In the genomic region with DNA sequence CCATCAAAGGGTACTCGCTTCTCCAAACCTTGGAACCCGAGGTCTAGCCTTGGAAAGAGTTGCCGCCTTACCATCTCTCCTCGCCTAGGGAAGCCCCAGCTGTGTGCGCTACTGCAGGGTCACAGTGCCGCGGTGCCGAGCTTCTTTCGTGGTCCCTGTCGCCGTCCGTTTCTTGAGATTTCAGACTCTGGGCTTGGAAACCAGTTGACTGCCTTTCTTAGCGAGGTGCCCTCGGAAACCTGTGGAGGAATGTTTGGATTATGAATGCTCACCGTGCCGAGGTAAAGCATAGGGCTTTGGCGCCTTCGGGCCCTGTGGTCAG, we compare ENCODE assay signal across 10 mouse cellular contexts. TPM values are rescaled to one million over a fixed set of nuclear protein-coding genes. Genes with fewer than 3 reads are reported as not detected.
A peak's percentile ranks its signal among the peaks of the same experiment; 100 is the strongest.
DNase-seq lines count a peak whose midpoint lies in the region; ATAC-seq and TF ChIP-seq lines count a peak whose summit lies in the region.
"Had no signal": no experiment of that assay in that cellular context is flagged by ENCODE, and none has a peak within 500 bp of the region (broad histone marks: within the 10 kb centered on the region; RNA-seq: fewer than 3 reads in every experiment).

No protein-coding gene starts in this region.

- H3K9me3 ChIP-seq in heart, embryonic 11.5 days (replicated peaks; ENCODE audit: control insufficient read depth, low read length), result no peaks in the 10 kb centered on the region
- no peaks in the 10 kb centered on the region for H3K9me3 ChIP-seq in ES-E14 (ENCODE audit: control insufficient read depth, insufficient read depth, low read depth, low read length)
- H3K9me3 ChIP-seq in hindbrain, embryonic 10.5 days, result no peaks in the 10 kb centered on the region
- H3K9me3 ChIP-seq in liver, postnatal 0 days (ENCODE audit: low read length), result no peaks in the 10 kb centered on the region

- H3K4me3 ChIP-seq in heart, embryonic 11.5 days (ENCODE audit: low read depth, low read length), result peak overlapping the region; percentile 90
- H3K4me3 ChIP-seq in ES-E14 (ENCODE audit: insufficient read depth in 1 of 2, low read depth in 1 of 2, low read length in 2 of 2, poor library complexity in 1 of 2, severe bottlenecking in 1 of 2), result peak overlapping the region; percentile 97 to 98
- peak overlapping the region; percentile 93 for H3K4me3 ChIP-seq in hindbrain, embryonic 10.5 days
- H3K4me3 ChIP-seq in liver, postnatal 0 days (ENCODE audit: low read depth, low read length), result peak overlapping the region; percentile 90
- no peak overlapping the region for H3K4me3 ChIP-seq in thymus, adult 2 months (ENCODE audit: control insufficient read depth, insufficient read depth, low read length)

- no peak for TF ChIP-seq CTCF in liver, postnatal 0 days (IDR thresholded peaks at IDR 0.05; ENCODE audit: low read depth)
- TF ChIP-seq CTCF in thymus, adult 2 months (IDR thresholded peaks at IDR 0.05; ENCODE audit: borderline replicate concordance, control insufficient read depth, extremely low read depth, insufficient read depth, low read length, poor library complexity), result no peak

- in situ Hi-C loops in ES-E14 (cut with MboI; ENCODE audit: low sequenced_read_pairs in 2 of 2, unreplicated experiment in 2 of 2), result no loop called here

- no peaks in the 10 kb centered on the region for H3K36me3 ChIP-seq in heart, embryonic 11.5 days (ENCODE audit: control insufficient read depth, insufficient read depth, low read length)
- peaks cover 10% of the 10 kb centered on the region; the same call in 1 of the 2 replicates for H3K36me3 ChIP-seq in ES-E14 (ENCODE audit: control insufficient read depth, insufficient read depth, low read length, poor library complexity, severe bottlenecking)
- no peaks in the 10 kb centered on the region for H3K36me3 ChIP-seq in hindbrain, embryonic 10.5 days
- H3K36me3 ChIP-seq in liver, postnatal 0 days (replicated peaks; ENCODE audit: insufficient read depth, low read length), result no peaks in the 10 kb centered on the region
- H3K36me3 ChIP-seq in thymus, adult 2 months (ENCODE audit: control insufficient read depth, insufficient read depth, low read length), result no peaks in the 10 kb centered on the region

- H3K4me1 ChIP-seq in heart, embryonic 11.5 days (ENCODE audit: control insufficient read depth, insufficient read depth, low read length), result peaks cover 15% of the 10 kb centered on the region
- peaks cover 13 to 25% of the 10 kb centered on the region in 2 experiments; a peak in 3 of 4 replicates for H3K4me1 ChIP-seq in ES-E14 (ENCODE audit: control insufficient read depth in 2 of 2, insufficient read depth in 2 of 2, low read length in 2 of 2, poor library complexity in 1 of 2)
- H3K4me1 ChIP-seq in hindbrain, embryonic 10.5 days (replicated peaks), result peaks cover 23% of the 10 kb centered on the region
- peaks cover 44% of the 10 kb centered on the region for H3K4me1 ChIP-seq in liver, postnatal 0 days (ENCODE audit: insufficient read depth)
- peaks cover 7% of the 10 kb centered on the region for H3K4me1 ChIP-seq in thymus, adult 2 months (replicated peaks; ENCODE audit: control insufficient read depth, insufficient read depth, low read length)

- no peak for ATAC-seq in heart, embryonic 11.5 days (replicated peaks; ENCODE audit: insufficient number of reproducible peaks, low FRiP score, low TSS enrichment)
- peak; percentile 31 for ATAC-seq in liver, postnatal 0 days
- no peak for ATAC-seq in cerebellum, adult (ENCODE audit: insufficient number of reproducible peaks, low FRiP score, low TSS enrichment)

- H3K4me2 ChIP-seq in heart, embryonic 11.5 days, result peak overlapping the region; percentile 87
- peak overlapping the region; percentile 99 for H3K4me2 ChIP-seq in liver, postnatal 0 days (ENCODE audit: low read depth, low read length)

- no peak for DNase-seq in heart, adult 18-20 months
- no peak for DNase-seq in ES-E14 (ENCODE audit: low read depth, low spot score)
- DNase-seq in hindbrain, embryonic 10.5 days (ENCODE audit: low spot score), result no peak
- no peak for DNase-seq in liver, postnatal 0 days
- no peak for DNase-seq in thymus, adult 2 months
- DNase-seq in kidney, adult 18-20 months, result no peak
- DNase-seq: cerebellum, adult 11 months had no signal

- peak overlapping the region; percentile 79 for H3K9ac ChIP-seq in heart, embryonic 11.5 days (ENCODE audit: low read depth, low read length)
- peak overlapping the region; percentile 42 for H3K9ac ChIP-seq in ES-E14 (ENCODE audit: insufficient read depth, low read depth, low read length, poor library complexity, severe bottlenecking)
- peak overlapping the region; percentile 64 for H3K9ac ChIP-seq in liver, postnatal 0 days (replicated peaks)

- peaks cover 18% of the 10 kb centered on the region; the same call in 1 of the 2 replicates for H3K27me3 ChIP-seq in heart, embryonic 11.5 days (ENCODE audit: control insufficient read depth, insufficient read depth, low read length)
- H3K27me3 ChIP-seq in hindbrain, embryonic 10.5 days (ENCODE audit: insufficient read depth, poor library complexity, severe bottlenecking), result peaks cover 58% of the 10 kb centered on the region
- peaks cover 16% of the 10 kb centered on the region for H3K27me3 ChIP-seq in liver, postnatal 0 days (ENCODE audit: insufficient read depth, low read length)
- peaks cover 6% of the 10 kb centered on the region; the same call in 1 of the 2 replicates for H3K27me3 ChIP-seq in thymus, adult 2 months (ENCODE audit: control insufficient read depth, insufficient read depth, low read length)

- H3K27ac ChIP-seq in heart, embryonic 11.5 days (ENCODE audit: low read depth, low read length), result peak overlapping the region; percentile 66
- no peak overlapping the region for H3K27ac ChIP-seq in ES-E14 (ENCODE audit: insufficient read depth, low read depth, low read length, poor library complexity, severe bottlenecking)
- H3K27ac ChIP-seq in hindbrain, embryonic 10.5 days, result no peak overlapping the region; the same call in 1 of the 2 replicates
- peak overlapping the region; percentile 89 for H3K27ac ChIP-seq in liver, postnatal 0 days (ENCODE audit: low read depth)
- H3K27ac ChIP-seq in thymus, adult 2 months (ENCODE audit: control insufficient read depth, insufficient read depth, low read length), result no peak overlapping the region

- 2% methylated on average over 18 of the region's 18 CpGs for WGBS in heart, embryonic 11.5 days (ENCODE audit: insufficient replicate concordance)
- 2% methylated on average over 18 of the region's 18 CpGs for WGBS in hindbrain, embryonic 10.5 days
- WGBS in liver, postnatal 0 days (ENCODE audit: insufficient replicate concordance), result 3% methylated on average over 18 of the region's 18 CpGs
- WGBS in thymus, adult 2 months, result 6% methylated on average over 18 of the region's 18 CpGs

- no peak for TF ChIP-seq EP300 in liver, postnatal 0 days (IDR thresholded peaks at IDR 0.05; ENCODE audit: low read depth)

- TF ChIP-seq POLR2A in thymus, adult 2 months (IDR thresholded peaks at IDR 0.05; ENCODE audit: control insufficient read depth, extremely low read depth, insufficient read depth, low read length, poor library complexity), result no peak

TF ChIP-seq in ES-E14, 5 proteins besides CTCF, POLR2A, EP300 and RAD21:
- TF ChIP-seq ZC3H11A (IDR thresholded peaks at IDR 0.05; ENCODE audit: borderline replicate concordance, low read depth, low read length) (no peak), HCFC1 (IDR thresholded peaks at IDR 0.05; ENCODE audit: borderline replicate concordance, insufficient read depth, low read length) (no peak), MAFK (IDR thresholded peaks at IDR 0.05; ENCODE audit: insufficient read depth, low read depth, low read length) (no peak), ZNF384 (IDR thresholded peaks at IDR 0.05; ENCODE audit: low read depth, low read length) (no peak), CHD2 (IDR thresholded peaks at IDR 0.05; ENCODE audit: low read depth, low read length) (no peak)
TF ChIP-seq in ES-E14: peak in this region for 0.

RNA-seq across cellular contexts. Expression of gene Grtp1, which starts 0.6 kb away (rescaled TPM):
- 28.2 and 30.6 TPM in 2 replicates for polyA plus RNA-seq in heart, embryonic 11.5 days (2014; fragmentation: Nextera tagmentation; extraction: Ambion mirVana)
- total RNA-seq in heart, adult 18-20 months (2021), result 1 to 10 TPM; 4.9 to 5.1 TPM
- total RNA-seq in ES-E14 (2012; rRNA removed), result 36.3 and 60.0 TPM in 2 replicates
- polyA plus RNA-seq in hindbrain, embryonic 10.5 days (2016; fragmentation: Nextera tagmentation; extraction: Ambion mirVana), result 14.5 and 16.5 TPM in 2 replicates
- polyA plus RNA-seq in liver, postnatal 0 days (2015; fragmentation: Nextera tagmentation; extraction: Ambion mirVana), result 10.6 and 12.1 TPM in 2 replicates
- 1.5 and 1.7 TPM in 2 replicates for polyA plus RNA-seq in thymus, adult 2 months (2012; rRNA removed)

RNA-seq across cellular contexts. Expression of gene Lamp1, which starts 42.0 kb away (rescaled TPM):
- 334 and 393 TPM in 2 replicates for polyA plus RNA-seq in heart, embryonic 11.5 days (2014; fragmentation: Nextera tagmentation; extraction: Ambion mirVana)
- 100 to 1,000 TPM; 405 to 445 TPM for total RNA-seq in heart, adult 18-20 months (2021)
- total RNA-seq in ES-E14 (2012; rRNA removed), result 559 and 680 TPM in 2 replicates
- 218 and 231 TPM in 2 replicates for polyA plus RNA-seq in hindbrain, embryonic 10.5 days (2016; fragmentation: Nextera tagmentation; extraction: Ambion mirVana)
- 199 and 206 TPM in 2 replicates for polyA plus RNA-seq in liver, postnatal 0 days (2015; fragmentation: Nextera tagmentation; extraction: Ambion mirVana)
- 345 and 388 TPM in 2 replicates for polyA plus RNA-seq in thymus, adult 2 months (2012; rRNA removed)

RNA-seq across cellular contexts. Expression of gene Adprhl1, which starts 53.0 kb away (rescaled TPM):
- polyA plus RNA-seq in heart, embryonic 11.5 days (2014; fragmentation: Nextera tagmentation; extraction: Ambion mirVana), result 132 and 142 TPM in 2 replicates
- 100 to 1,000 TPM; 577 to 637 TPM for total RNA-seq in heart, adult 18-20 months (2021)
- total RNA-seq in ES-E14 (2012; rRNA removed), result 0.31 and 0.32 TPM in 2 replicates
- 0.25 and 0.73 TPM in 2 replicates for polyA plus RNA-seq in hindbrain, embryonic 10.5 days (2016; fragmentation: Nextera tagmentation; extraction: Ambion mirVana)
- polyA plus RNA-seq in liver, postnatal 0 days (2015; fragmentation: Nextera tagmentation; extraction: Ambion mirVana), result 0.45 TPM in 1 of 2 replicates, not detected in the other
- polyA plus RNA-seq in thymus, adult 2 months (2012; rRNA removed), result 0.11 and 9.2 TPM in 2 replicates
- total RNA-seq: megakaryocyte-erythroid progenitor cell, adult 5-6 weeks had no signal

Comparison
In these comparisons a context has a peak if more than half of its experiments do, and no peak if none do; other contexts are left out.
1. H3K27ac ChIP-seq: peak in heart, embryonic 11.5 days (single experiment) and liver, postnatal 0 days (single experiment); none in ES-E14 (single experiment), hindbrain, embryonic 10.5 days (single experiment) and thymus, adult 2 months (single experiment).
2. RNA of gene Adprhl1, which starts 53.0 kb away (polyA plus RNA-seq): 132 to 142 TPM in heart, embryonic 11.5 days; 0.11 to 9.2 TPM in thymus, adult 2 months, 0.25 to 0.73 TPM in hindbrain, embryonic 10.5 days and 0.45 TPM in liver, postnatal 0 days; every median in the first group is over 10 times any median in the second.
3. Peak in every context shown above with its lines, with median percentiles within 50 percentile points of each other: H3K9ac ChIP-seq.